Mouse (Mus musculus) spleen, adult 18-20 months (tissue): ENCODE results near the gene Gm42715.
A peak's percentile ranks its signal among the peaks of the same experiment; 100 is the strongest.
"Not testable (repeated sequence)": the region's sequence is repeated elsewhere in the genome, so short reads cannot be mapped to it uniquely, and the experiment has no call there.

ENCODE experiments used
- DNase-seq, 2 experiments: peaks; one replicate each; pipeline ENCODE4 v3.0.0; 2022; ENCODE audit warnings: mixed read lengths in 2 of 2

The Gm42715 gene

DNA sequence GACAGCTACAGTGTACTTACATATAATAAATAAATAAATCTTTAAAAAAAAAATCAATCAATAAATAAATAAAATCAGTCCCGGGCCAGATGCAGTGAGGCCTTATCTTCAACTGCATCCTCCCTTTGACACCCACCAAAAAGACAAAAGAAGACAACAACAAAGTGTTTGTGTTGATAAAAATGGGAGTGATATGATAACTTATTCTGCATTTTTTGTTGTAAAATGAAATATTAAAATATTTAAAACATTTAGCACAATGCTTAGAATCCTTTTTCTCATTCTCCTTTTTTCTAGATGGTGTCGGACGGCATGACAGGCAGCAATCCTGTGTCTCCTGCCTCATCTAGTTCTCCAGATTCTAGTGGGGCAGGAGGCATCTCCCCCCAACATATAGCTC lies at the start of gene Gm42715:
Gm42715 (plus strand) TSS at position 301 of the 400 bp plus-strand sequence.
- DNase-seq = no peak

GRCm38 (mm10) chr7:127470011-127470715 lies 49.2 kb upstream of the Gm42715 start:
- DNase-seq = peak in 1 of 2 experiments; percentile 21

DNA sequence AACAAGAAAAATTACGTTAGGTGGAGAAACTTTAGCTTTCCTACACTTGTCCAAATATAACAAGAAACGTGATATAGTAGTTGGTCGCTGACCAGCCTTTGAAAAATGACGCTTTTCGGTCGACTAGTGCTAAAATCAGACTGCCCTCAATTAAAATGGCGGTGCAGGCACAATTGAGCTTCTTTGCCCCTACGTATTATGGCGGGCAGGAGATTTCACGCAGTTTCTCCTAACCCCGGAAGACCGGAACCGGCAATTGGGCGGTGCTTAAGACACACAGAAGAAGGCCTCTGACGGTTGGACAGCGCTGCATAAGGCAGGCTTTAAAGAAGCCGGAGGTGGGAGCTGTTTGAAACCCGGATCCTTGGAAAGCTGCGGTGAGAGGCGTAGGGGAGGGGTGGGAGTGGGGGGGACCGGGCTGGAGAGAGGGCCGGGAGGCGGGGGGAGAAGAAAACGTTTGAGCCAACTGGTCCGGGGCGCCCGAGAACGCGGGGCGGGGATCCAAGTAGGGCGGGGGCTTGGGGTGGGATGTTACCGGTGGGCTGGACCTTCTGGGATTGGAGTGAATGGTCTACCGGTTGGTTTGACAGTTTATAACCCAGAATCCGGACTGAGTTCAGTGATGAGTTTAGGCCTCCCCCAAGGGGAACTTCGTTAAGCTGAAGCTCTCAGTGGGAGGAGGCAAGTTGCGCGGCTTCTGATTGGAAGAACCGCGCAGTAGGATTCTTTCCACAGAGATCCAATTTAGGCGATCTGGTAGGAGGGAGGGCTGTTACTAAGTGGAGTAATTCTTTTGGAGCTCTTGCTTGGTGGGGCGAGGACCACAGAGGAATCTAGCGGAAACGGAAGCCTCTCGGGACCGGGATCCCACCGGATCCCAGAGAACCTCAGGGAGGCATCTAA lies 48.4 kb upstream of the Gm42715 start:
- peak; percentile 75 to 79 for DNase-seq

DNA sequence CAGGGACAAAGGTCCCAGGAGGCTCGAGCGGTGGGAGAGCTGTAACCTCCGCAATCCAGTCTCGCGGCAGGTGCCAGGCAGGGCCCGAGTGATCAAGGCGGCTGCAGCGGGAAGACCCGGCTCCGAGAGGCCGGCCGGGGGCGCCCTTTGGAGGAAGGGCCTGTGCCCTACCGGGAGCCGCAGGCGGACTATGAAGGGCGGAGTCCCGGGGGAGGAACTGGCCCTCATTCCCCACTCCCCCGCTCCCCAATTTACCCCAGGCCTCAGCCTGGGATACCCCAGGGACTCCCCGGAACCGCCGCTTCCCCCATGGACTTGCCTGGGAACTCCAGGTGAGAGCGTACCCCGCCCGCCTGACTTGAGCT lies 47.8 kb upstream of the Gm42715 start:
- peak; percentile 38 to 58 for DNase-seq

GRCm38 (mm10) chr7:127472060-127472459 lies 47.3 kb upstream of the Gm42715 start:
- no peak for DNase-seq

DNA sequence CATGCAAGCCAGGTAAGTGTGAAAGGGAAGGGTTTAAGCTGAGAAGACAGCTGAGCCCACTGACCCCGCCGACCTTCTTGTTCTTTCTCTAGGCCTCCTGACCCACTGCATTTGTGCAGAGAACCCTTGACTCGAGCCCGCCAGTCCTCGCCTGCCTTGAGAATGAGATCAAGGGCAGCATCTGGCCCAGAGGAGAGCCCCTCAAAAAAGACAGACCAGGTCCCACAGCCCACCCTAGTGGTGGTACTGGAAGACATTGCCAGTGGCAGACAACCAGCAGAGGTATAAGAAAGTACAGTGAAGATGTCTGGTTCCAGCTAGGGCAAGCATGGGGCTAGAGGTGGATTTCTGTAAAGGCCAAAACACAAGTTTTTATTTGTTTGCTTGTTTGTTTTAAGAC lies 45.7 kb upstream of the Gm42715 start:
- DNase-seq = no peak

GRCm38 (mm10) chr7:127474378-127475070 lies 44.9 kb upstream of the Gm42715 start:
- no peak for DNase-seq

GRCm38 (mm10) chr7:127475186-127475740 lies 44.1 kb upstream of the Gm42715 start:
- DNase-seq = no peak

GRCm38 (mm10) chr7:127476336-127476735 lies 43.0 kb upstream of the Gm42715 start:
- DNase-seq = no peak

- DNase-seq = no peak
Measured at GRCm38 (mm10) chr7:127476855-127477254, 42.5 kb upstream of the Gm42715 start.

DNA sequence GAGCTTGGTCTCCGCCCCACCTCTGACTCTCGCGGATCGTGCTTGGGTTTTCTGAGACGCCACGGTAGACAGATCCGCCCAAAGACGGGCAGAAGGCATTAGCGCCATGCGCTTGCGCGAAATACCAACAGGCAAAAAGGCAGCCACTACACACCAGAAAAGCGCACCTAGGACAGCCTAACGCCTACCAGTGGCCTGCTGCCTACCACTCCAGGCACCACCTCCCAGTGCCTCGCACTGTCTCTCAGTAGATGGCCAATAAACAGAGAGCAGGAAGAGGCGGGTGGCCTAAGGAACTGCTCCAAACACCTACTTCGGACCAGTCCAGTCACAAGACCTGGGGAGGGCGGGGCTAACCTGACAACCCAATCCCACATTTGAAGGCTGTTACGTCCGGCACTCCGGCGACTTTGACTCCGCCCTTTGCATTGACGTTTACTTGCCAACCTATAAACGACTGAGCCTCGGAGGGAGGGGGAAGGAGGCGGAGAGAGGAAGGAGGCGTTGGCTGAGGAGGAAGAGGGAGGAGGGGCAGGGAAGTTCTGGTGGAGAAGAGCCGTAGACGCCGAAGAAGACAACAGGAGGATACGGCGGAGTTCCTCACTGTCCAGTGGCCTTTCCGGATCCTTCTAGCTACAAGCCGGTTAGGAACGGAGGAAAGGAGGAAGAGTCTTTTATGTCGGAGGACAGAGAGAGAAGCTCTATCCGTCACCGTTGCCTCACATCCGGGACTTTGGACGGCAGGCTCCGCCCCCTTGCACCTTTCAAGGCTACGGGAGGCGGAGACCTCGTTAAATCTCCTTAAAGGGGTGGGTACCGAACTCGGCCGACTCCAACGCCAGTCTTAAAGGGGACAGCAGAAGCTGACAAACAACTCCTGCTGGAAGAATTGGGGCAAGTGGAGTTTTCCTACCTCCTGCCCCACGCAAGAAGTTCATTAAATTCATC lies 41.4 kb upstream of the Gm42715 start:
- peak; percentile 97 to 98 for DNase-seq

DNA sequence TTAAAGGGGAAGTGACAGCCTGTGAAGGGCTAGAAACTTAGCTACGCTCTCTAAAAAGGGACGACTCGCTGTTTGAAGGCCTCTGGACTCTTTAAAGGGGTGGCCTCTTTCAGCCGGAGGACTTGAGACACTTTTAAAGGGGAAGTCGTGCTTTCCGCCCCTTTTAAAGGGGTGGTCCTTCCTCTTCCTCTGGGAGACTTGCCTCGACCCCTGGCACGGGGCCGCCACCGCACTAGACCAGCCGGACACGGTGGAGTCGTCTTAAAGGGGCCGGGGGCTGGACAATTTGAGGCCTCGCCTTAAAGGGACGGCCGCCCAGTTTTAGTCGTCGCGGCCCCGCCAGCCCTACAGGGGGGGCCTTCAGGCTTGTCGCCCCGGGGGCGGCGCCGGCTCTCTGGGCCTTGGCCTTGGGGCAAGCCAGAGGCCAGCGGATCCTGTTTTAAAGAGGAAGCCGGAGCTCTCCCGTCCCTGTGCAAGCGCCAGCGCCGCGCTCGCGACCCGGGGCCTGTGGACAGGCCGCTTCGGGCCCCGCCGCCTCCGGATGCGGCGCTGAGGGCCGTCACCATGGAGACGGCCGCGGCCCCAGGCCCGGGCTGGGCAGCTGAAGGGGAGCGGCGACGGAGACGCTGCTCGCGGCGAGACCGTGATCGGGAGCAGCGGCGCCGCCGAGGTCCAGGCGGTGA lies 40.6 kb upstream of the Gm42715 start, which contains the start of gene Fbrs:
Fbrs (plus strand) TSS at position 565 of the 683 bp plus-strand sequence.
- peak; percentile 79 to 81 for DNase-seq

- peak in 1 of 2 experiments; percentile 32 for DNase-seq
Measured at GRCm38 (mm10) chr7:127479318-127480225, 39.8 kb upstream of the Gm42715 start.

GRCm38 (mm10) chr7:127480321-127480720 lies 39.1 kb upstream of the Gm42715 start:
- DNase-seq = peak; percentile 69

GRCm38 (mm10) chr7:127485416-127485815 lies 34.0 kb upstream of the Gm42715 start:
- no peak for DNase-seq

DNA sequence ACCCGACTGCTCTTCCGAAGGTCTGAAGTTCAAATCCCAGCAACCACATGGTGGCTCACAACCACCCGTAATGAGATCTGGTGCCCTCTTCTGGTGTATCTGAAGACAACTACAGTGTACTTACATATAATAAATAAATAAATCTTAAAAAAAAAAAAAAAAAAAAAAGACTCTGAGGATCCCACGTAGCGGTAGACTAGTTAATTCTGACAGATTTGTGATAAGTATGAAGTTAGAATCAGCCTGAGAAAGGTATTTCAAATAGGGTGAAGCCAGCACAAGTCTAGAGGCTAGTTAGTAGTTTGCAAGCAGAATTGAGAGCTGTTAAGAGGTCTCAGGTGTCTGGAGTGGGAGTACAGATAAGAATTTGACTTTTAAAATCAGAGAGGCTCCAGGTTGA lies 31.0 kb upstream of the Gm42715 start:
- DNase-seq = not testable (repeated sequence)

GRCm38 (mm10) chr7:127489982-127490381 lies 29.4 kb upstream of the Gm42715 start:
- DNase-seq = no peak

GRCm38 (mm10) chr7:127491846-127492245 lies 27.5 kb upstream of the Gm42715 start:
- no peak for DNase-seq

DNA sequence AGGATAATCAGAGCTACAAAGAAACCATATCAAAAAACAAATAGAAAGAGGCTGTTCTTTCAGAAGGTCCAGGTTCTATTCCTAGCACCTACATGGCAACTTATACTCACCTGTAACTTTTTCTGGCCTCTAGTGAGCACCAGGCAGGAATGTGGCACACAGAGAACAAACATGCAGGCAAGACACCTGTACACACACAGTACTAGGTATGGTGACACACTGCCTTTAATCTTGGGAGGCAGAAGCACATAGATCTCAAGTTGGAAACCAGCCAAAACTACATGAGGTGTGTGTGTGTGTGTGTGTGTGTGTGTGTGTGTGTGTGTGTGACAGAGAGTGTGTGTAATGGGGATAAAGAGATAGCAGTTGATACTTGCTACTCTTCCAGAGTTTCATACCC lies 24.7 kb upstream of the Gm42715 start:
- no peak for DNase-seq

DNA sequence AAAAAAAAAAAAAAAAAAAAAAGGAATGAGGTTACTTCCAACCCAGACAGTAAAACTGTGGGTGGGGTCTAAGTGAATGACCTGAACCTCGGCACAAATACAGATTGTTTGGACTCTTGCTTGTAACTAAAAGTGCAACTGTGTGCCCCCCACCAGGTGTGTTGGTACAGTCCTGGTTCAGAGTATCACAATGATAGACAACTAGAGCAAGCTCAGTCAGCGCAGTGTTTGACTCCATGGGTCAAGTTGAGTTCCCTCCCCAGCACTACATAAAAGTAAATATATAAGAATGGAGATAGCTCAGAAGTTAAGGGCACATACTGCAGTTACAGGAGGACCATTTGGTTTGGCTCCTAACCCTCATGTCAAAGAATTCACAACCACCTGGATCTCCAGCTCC lies 22.0 kb upstream of the Gm42715 start:
- DNase-seq = no peak
